Mouse (Mus musculus): ENCODE data around the gene Wdtc1. TPM values are rescaled to one million over a fixed set of nuclear protein-coding genes. Genes with fewer than 3 reads are reported as not detected.
A peak's percentile ranks its signal among the peaks of the same experiment; 100 is the strongest.

The Wdtc1 gene
- 13.9 TPM in 2 replicates for polyA plus RNA-seq (2015; fragmentation: Nextera tagmentation; extraction: Ambion mirVana)

DNA sequence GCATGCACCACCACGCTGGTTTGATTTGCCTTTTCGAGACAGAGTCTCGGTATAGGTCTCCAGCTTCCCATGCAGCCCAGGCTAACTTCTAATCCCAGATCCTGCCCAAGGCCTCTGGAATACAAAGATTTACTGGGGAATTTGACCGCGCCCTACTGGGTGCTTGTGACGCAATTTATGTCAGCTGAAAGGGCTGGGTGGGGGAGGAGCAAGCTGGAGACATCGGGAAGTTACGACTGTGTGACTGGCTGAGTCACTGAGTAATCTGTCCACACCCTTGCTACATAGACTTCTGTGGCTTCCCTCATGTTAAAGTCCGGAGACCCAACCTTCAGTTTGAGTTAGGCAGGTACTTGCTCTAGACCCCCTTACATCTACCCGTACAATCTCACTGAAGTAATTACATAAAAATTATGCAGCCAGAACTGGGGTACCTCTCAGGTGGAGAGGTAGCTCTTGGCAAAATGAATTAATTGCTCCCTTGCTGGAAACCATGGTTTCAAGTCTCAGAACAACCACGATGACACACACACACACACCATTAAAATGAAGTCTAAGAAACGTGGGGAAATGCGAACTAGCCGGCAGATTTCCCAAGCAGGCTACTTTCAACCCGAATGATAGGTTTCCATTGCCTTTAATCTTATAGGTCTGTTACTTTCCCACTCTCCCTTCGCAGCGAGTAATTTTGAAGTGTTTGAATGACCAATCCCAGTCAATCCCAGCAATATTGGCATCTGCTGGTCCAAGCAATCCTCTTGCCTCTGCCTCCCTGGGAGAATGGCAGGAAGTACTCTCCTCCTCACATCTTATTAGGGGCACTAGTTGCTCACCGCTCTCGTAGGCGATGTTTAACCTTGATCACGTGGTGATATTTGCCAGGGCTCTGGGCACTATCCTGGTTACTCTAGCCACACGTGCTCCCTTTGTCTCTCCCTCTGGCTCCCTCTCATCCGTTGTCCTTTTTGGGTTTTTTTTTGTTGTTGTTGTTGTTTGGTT is at the start of gene Wdtc1:
TSS of gene Wdtc1 (minus strand) at position 115 of the 999 bp plus-strand sequence.
- no peaks in the 10 kb centered on the region for H3K27me3 ChIP-seq
- H3K4me1 ChIP-seq: no peaks in the 10 kb centered on the region
- H3K9me3 ChIP-seq: no peaks in the 10 kb centered on the region
- no peak for ATAC-seq (ENCODE audit: insufficient number of reproducible peaks, low FRiP score, low TSS enrichment, low read depth)
- no peaks in the 10 kb centered on the region for H3K36me3 ChIP-seq
- no peak within 1 kb of the TSS for H3K4me3 ChIP-seq
- no peak within 1 kb of the TSS for H3K27ac ChIP-seq
- no peak within 1 kb of the TSS for H3K9ac ChIP-seq
- WGBS: 82% methylated on average over 23 of the region's 23 CpGs
- H3K4me2 ChIP-seq: no peak within 1 kb of the TSS

DNA sequence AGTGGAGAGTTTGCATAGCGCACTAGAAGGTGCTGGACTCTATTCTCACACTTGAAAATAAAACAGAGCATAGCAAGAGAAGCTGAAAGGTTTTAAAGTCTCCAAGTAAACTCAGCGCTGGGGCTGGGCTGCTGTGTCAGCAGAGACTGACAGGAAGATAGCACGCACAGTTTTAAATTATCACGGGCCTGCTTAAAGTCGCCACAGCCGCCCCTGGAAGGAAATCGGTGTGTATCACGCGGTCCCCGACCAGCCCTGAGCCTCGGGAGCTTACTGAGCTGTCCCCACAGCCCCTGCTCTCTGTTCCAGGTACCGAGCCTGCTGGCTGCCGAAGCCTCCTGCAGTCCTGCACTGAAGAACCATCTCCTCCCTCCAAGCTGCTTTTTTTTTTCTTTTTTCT is 48.7 kb upstream of the Wdtc1 start:
- Histone ChIP-seq H3K27ac (0 out of 2 replicates have a peak overlapping the region, but pooled peaks have one; percentile 7), H3K27me3 (no peaks in the 10 kb centered on the region), H3K4me1 (peaks cover 37% of the 10 kb centered on the region), H3K4me3 (no peak overlapping the region), H3K36me3 (no peaks in the 10 kb centered on the region), H3K4me2 (no peak overlapping the region), H3K9ac (no peak overlapping the region), H3K9me3 (no peaks in the 10 kb centered on the region)
- no peak for ATAC-seq (ENCODE audit: insufficient number of reproducible peaks, low FRiP score, low TSS enrichment, low read depth)
- WGBS: 48% methylated on average over 13 of the region's 13 CpGs

DNA sequence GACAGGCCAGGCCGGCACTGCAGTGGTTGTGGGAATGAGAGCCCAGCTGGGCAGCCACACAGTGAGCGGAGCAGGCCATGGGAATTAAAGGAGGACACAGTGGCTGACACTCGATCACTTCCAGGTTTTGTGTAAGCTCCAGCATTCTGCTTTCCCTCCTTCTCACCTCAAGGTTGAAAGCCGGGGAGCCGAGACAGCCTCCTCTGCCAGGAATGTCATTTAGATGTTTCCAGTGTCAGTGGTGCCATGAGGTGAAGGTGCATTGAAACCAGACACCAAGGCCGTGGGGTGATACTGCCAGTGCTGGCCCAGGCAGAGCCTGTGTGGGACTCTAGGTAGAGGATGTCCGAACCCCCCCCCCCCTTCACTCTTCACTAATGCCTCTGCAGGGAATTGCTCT is 46.8 kb upstream of the Wdtc1 start:
- Histone ChIP-seq H3K4me2 (no peak overlapping the region), H3K4me1 (peaks cover 34% of the 10 kb centered on the region), H3K27ac (peak overlapping the region; percentile 54; the same call in 1 of the 2 replicates), H3K9me3 (no peaks in the 10 kb centered on the region), H3K4me3 (no peak overlapping the region), H3K9ac (no peak overlapping the region), H3K27me3 (no peaks in the 10 kb centered on the region), H3K36me3 (no peaks in the 10 kb centered on the region)
- WGBS: 33% methylated on average over 7 of the region's 7 CpGs
- ATAC-seq (ENCODE audit: insufficient number of reproducible peaks, low FRiP score, low TSS enrichment, low read depth): no peak

DNA sequence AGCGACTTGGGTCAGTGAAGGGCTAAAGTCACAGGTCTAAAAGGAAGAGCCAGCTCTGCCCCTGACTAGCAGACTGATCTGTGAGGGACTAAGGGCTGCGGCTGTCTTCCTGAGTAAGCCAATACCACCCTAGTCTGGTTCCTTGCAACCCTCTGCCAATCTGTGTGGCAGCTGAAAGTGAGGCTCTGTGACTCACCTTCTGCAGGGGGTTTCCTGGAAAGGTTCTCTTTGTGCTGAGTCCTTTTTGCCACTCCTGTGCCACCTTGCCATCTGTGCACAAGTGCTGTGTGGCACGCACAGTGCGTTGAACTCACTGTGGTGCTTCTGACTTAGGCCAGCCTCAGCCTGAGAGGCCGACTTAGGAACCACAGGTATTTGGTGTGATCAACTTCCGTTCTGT is 46.2 kb upstream of the Wdtc1 start:
- no peaks in the 10 kb centered on the region for H3K36me3 ChIP-seq
- H3K4me1 ChIP-seq: peaks cover 39% of the 10 kb centered on the region
- H3K4me2 ChIP-seq: no peak overlapping the region
- peak overlapping the region; percentile 54 for H3K27ac ChIP-seq
- no peak for ATAC-seq (ENCODE audit: insufficient number of reproducible peaks, low FRiP score, low TSS enrichment, low read depth)
- H3K9me3 ChIP-seq: no peaks in the 10 kb centered on the region
- WGBS: 66% methylated on average over 6 of the region's 6 CpGs
- no peaks in the 10 kb centered on the region for H3K27me3 ChIP-seq
- H3K9ac ChIP-seq: no peak overlapping the region
- no peak overlapping the region for H3K4me3 ChIP-seq

DNA sequence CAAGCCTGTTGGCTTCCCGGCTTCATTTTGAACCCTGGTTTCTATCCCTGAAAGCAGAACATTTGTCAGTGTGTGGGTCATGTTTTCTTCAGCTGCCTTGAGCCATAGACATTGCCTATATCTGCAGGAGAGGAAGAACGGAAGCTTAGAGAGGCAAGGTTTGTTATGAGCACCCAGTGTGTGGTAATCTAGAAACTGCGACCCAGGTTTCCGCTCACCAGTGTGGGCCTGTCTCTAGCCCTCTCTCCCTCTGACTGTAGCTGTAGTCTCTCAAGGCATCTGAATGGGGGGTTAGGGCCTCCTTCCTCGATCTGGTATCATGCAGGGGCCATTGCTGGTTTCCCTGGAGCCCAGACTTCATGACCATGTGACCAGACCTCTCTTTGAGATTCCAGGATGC is 45.3 kb upstream of the Wdtc1 start:
- no peaks in the 10 kb centered on the region for H3K36me3 ChIP-seq
- H3K4me1 ChIP-seq: peaks cover 42% of the 10 kb centered on the region
- H3K9ac ChIP-seq: no peak overlapping the region
- no peak overlapping the region for H3K4me2 ChIP-seq
- H3K9me3 ChIP-seq: no peaks in the 10 kb centered on the region
- 72% methylated on average over 5 of the region's 5 CpGs for WGBS
- peak overlapping the region; percentile 30; the same call in 1 of the 2 replicates for H3K27ac ChIP-seq
- no peaks in the 10 kb centered on the region for H3K27me3 ChIP-seq
- no peak overlapping the region for H3K4me3 ChIP-seq
- ATAC-seq (ENCODE audit: insufficient number of reproducible peaks, low FRiP score, low TSS enrichment, low read depth): no peak

DNA sequence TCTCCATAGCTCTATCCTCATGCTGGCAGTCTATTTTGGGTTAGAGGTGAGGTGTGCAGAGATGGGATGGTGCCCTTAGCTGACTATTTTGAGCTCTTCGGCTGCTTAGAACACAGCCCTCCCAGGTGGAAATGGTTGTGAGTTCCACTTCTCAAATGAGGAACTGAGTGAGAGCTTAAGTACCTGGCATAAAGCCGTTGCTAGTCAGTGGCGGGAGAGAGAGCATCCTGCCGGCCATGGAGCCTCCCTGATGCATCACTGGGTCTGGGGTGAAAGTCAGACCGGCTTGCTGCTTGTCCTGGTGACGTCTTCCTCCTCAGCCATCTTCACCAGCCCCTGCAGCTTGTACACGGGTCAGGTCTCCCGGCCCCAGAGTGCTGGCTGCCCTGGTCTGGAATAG is 44.7 kb upstream of the Wdtc1 start:
- Histone ChIP-seq H3K4me3 (no peak overlapping the region), H3K9ac (no peak overlapping the region), H3K36me3 (no peaks in the 10 kb centered on the region), H3K4me1 (peaks cover 42% of the 10 kb centered on the region), H3K4me2 (no peak overlapping the region), H3K27me3 (no peaks in the 10 kb centered on the region), H3K9me3 (no peaks in the 10 kb centered on the region), H3K27ac (no peak overlapping the region)
- 87% methylated on average over 8 of the region's 8 CpGs for WGBS
- no peak for ATAC-seq (ENCODE audit: insufficient number of reproducible peaks, low FRiP score, low TSS enrichment, low read depth)

DNA sequence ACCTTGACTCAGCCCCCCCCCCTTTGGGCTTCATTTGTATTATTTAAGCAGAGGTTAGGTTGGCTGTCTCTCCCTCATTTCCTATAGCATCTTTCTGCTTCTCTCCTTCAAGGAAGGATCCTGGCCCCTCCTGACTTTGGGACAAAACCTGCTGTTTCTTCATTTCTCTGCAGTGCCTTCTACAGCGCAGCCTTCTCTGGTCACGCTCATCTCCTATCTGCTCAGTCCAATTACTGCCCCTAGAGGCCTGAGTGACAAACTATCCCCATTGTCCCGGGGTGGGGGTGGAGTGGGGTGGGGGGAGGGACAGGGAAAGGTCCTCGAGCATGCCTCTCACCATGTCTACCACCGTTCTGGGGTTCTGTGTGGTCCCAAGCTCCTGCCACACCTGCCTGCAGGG is 44.0 kb upstream of the Wdtc1 start:
- Histone ChIP-seq H3K27ac (no peak overlapping the region), H3K4me2 (no peak overlapping the region), H3K27me3 (no peaks in the 10 kb centered on the region), H3K9me3 (no peaks in the 10 kb centered on the region), H3K9ac (no peak overlapping the region), H3K36me3 (no peaks in the 10 kb centered on the region), H3K4me3 (no peak overlapping the region), H3K4me1 (peaks cover 42% of the 10 kb centered on the region)
- no peak for ATAC-seq (ENCODE audit: insufficient number of reproducible peaks, low FRiP score, low TSS enrichment, low read depth)
- WGBS: 57% methylated on average over 5 of the region's 5 CpGs

DNA sequence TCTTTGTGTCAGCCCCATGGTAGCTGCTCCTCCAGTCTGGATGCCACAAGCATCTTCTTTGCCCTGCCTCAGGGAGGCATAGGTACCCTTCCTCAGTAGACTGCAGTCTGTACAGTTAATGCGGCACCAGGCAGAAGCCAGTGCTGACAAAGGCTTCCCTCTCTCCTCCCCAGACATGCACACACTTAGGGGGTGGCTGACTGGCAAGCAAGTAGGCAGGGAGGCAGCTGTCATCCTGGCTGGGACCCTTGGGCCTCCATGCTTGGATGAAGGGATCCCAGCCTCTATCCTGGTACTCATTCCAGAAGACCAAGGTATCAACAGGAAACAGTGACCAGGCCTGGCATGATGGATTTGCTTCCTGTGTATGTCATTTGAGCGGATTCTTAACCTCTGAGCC is 42.8 kb upstream of the Wdtc1 start:
- 85% methylated on average over 2 of the region's 2 CpGs for WGBS
- no peaks in the 10 kb centered on the region for H3K9me3 ChIP-seq

DNA sequence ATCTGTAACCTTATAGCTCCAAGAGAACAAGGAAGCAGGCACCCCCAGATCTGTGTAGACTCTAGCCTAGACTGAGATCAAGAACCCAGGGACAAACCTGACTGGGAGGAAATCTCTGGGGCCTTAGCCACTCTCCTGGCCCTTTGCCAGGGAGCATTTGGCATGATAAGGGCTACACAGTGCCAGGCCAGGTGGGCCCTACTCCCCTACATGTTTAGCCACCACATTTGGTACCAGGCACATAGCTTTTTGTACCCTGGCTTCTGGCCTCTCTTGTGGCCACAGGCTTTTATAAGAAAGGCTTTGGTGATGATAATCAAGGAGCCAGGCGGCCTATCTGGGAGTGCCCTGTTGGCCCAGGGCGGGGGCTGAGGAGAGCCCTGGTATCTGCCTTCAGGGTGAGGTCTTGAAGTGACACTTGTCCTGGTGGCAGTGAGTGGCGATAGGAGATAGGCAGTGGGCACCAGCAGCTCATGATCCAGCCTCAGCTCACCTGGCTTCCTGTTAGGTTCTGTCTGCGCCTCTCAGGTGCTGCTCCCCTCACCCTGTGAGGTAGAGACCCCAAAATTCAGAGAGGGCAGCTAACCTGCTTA is 41.8 kb upstream of the Wdtc1 start:
- no peak overlapping the region for H3K4me2 ChIP-seq
- H3K4me3 ChIP-seq: no peak overlapping the region
- ATAC-seq (ENCODE audit: insufficient number of reproducible peaks, low FRiP score, low TSS enrichment, low read depth): no peak
- no peak overlapping the region for H3K27ac ChIP-seq
- no peaks in the 10 kb centered on the region for H3K36me3 ChIP-seq
- no peak overlapping the region for H3K9ac ChIP-seq
- H3K27me3 ChIP-seq: no peaks in the 10 kb centered on the region
- no peaks in the 10 kb centered on the region for H3K9me3 ChIP-seq
- H3K4me1 ChIP-seq: peaks cover 57% of the 10 kb centered on the region
- WGBS: 85% methylated on average over 4 of the region's 4 CpGs

More for the DNA sequence above, 42.8 kb upstream of the Wdtc1 start:
- H3K36me3 ChIP-seq: no peaks in the 10 kb centered on the region
- H3K27ac ChIP-seq: peak overlapping the region; percentile 3; the same call in 1 of the 2 replicates
- no peak for ATAC-seq (ENCODE audit: insufficient number of reproducible peaks, low FRiP score, low TSS enrichment, low read depth)
- peaks cover 51% of the 10 kb centered on the region for H3K4me1 ChIP-seq
- H3K4me2 ChIP-seq: no peak overlapping the region
- no peak overlapping the region for H3K9ac ChIP-seq
- no peaks in the 10 kb centered on the region for H3K27me3 ChIP-seq
- no peak overlapping the region for H3K4me3 ChIP-seq

DNA sequence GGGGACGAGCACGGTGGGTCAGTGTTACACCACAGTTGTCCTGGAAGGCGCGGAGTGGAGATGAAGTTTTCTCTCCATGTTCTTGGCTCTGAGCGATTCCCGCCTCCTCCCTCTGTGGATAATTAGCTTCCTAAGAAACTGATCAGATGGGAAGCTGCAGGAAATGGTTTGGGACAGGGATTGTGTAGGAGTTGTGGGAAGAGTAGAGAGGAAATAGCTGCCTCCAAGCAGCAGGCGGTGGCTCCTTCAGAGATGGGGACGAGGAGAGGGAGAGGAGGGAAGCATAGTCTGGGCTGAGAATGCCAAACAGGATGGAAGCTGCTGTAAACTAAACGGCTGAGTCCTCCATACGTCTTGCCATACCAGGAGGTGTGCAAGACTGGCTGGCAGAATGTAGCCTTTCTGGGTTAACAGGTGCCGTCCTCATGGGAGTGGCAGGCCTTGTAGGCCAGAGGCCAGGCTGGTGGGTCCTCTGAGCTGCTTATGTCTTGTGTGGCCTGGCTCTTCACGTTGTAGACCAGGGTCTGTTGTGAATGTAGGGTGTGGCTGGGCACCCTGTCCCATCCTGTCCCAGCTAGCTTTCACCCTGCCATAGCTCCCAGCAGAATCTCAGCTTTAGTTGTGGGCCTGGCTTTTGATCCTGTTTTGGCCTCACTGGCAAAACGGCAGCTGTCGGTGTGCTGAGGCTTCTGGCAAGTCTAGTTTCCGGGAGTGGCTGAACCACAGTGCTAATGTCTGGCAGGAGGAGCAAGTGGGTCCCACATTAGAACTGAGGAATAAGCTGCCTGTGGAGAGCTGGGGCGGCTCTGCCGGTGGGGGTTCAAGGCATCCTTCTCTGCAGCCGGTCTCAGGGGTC is 38.1 kb upstream of the Wdtc1 start:
- Histone ChIP-seq H3K9ac (no peak overlapping the region), H3K4me2 (no peak overlapping the region), H3K36me3 (0 out of 2 replicates have a peak, but pooled peaks cover 3% of the 10 kb centered on the region), H3K9me3 (no peaks in the 10 kb centered on the region), H3K4me1 (peaks cover 53% of the 10 kb centered on the region), H3K27ac (peak overlapping the region; percentile 83), H3K27me3 (no peaks in the 10 kb centered on the region), H3K4me3 (no peak overlapping the region)
- no peak for ATAC-seq (ENCODE audit: insufficient number of reproducible peaks, low FRiP score, low TSS enrichment, low read depth)
- WGBS: 53% methylated on average over 18 of the region's 18 CpGs

DNA sequence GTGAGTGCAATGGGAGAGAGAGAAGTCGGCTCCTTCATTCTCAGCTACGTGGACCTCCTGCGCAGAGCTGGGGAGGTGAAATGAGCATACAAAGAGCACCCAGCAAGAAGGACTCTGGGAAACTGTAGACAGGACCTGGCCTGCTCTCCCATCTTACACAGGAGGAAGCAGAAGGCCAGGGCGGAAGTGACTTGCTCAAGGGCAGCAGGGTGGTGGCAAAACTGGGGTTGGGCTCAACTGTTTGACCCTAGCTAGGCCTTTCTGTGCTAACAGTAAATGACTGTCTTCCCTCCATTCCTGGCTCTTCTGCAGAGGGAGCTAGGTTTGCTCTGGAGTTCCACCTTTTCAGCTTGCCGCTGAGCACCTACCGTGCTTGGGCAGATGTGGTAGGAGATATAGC is 37.3 kb upstream of the Wdtc1 start:
- H3K9me3 ChIP-seq: no peaks in the 10 kb centered on the region
- no peak overlapping the region for H3K9ac ChIP-seq
- peaks cover 46% of the 10 kb centered on the region for H3K4me1 ChIP-seq
- H3K4me3 ChIP-seq: no peak overlapping the region
- peak overlapping the region; percentile 83 for H3K27ac ChIP-seq
- H3K4me2 ChIP-seq: no peak overlapping the region
- no peak for ATAC-seq (ENCODE audit: insufficient number of reproducible peaks, low FRiP score, low TSS enrichment, low read depth)
- H3K27me3 ChIP-seq: no peaks in the 10 kb centered on the region
- H3K36me3 ChIP-seq: 0 out of 2 replicates have a peak, but pooled peaks cover 3% of the 10 kb centered on the region
- WGBS: 93% methylated on average over 6 of the region's 6 CpGs
